Mouse (Mus musculus) ES-Bruce4 (cell line): Measurements from ENCODE around the gene Adora1. TPM values are rescaled to one million over a fixed set of nuclear protein-coding genes. Genes with fewer than 3 reads are reported as not detected.

ENCODE experiments used
- H3K27ac ChIP-seq: 2 replicates; pipeline ENCODE4 v1.5.1; 2012; ENCODE audit warnings: low read length, inconsistent platforms; ENCODE audit not compliant: insufficient read depth
- H3K27me3 ChIP-seq: 2 replicates; pipeline ENCODE4 v1.6.1; 2012; ENCODE audit warnings: mild to moderate bottlenecking, low read length, inconsistent platforms; ENCODE audit not compliant: control insufficient read depth, poor library complexity, insufficient read depth, severe bottlenecking
- H3K36me3 ChIP-seq: 2 replicates; pipeline ENCODE4 v1.6.1; 2012; ENCODE audit warnings: inconsistent platforms, mild to moderate bottlenecking, low read length, moderate library complexity; ENCODE audit not compliant: control insufficient read depth, poor library complexity, insufficient read depth, severe bottlenecking
- H3K4me1 ChIP-seq: one replicate; pipeline ENCODE4 v1.8.1; 2011; ENCODE audit warnings: low read length; ENCODE audit not compliant: control insufficient read depth, insufficient read depth
- H3K4me3 ChIP-seq: 2 replicates; pipeline ENCODE4 v1.5.1; 2011; ENCODE audit warnings: low read depth, mild to moderate bottlenecking, low read length
- H3K9ac ChIP-seq: 2 replicates; pipeline ENCODE4 v1.6.1; 2012; ENCODE audit warnings: low read depth, mild to moderate bottlenecking, inconsistent platforms; ENCODE audit not compliant: poor library complexity, severe bottlenecking
- H3K9me3 ChIP-seq: replicated peaks from 2 replicates; pipeline ENCODE4 v1.6.1; 2012; ENCODE audit warnings: mild to moderate bottlenecking, low read length, inconsistent platforms; ENCODE audit not compliant: control insufficient read depth, poor library complexity, insufficient read depth, severe bottlenecking
- CTCF ChIP-seq: IDR thresholded peaks from one replicate; pipeline ENCODE4 v1.8.1; 2011; ENCODE audit warnings: low read depth, low read length
- EP300 ChIP-seq: IDR thresholded peaks from 2 replicates; pipeline ENCODE4 v1.6.1; 2011; ENCODE audit warnings: low read depth, low read length; ENCODE audit not compliant: insufficient read depth
- POLR2A ChIP-seq: IDR thresholded peaks from one replicate; pipeline ENCODE4 v1.8.1; 2011; ENCODE audit warnings: low read length; ENCODE audit not compliant: insufficient read depth
- polyA plus RNA-seq: library from polyadenylated mRNA; stranded (reverse); fragments of >200 nt; gene quantifications from 2 replicates; pipeline ENCODE4 v1.2.4, GENCODE M21; 2011; ENCODE audit warnings: low read depth; ENCODE audit not compliant: missing spikeins, insufficient read depth, insufficient read length

The Adora1 gene
- polyA plus RNA-seq, 1 experiment, result 0.18 TPM

- no peak overlapping the region for H3K4me3 ChIP-seq
- H3K36me3 ChIP-seq, result no peaks in the 10 kb centered on the region
- TF ChIP-seq CTCF, result no peak
- no peak for TF ChIP-seq POLR2A
- TF ChIP-seq EP300, result no peak
- H3K9me3 ChIP-seq, result no peaks in the 10 kb centered on the region
- H3K27me3 ChIP-seq, result no peaks in the 10 kb centered on the region
- no peaks in the 10 kb centered on the region for H3K4me1 ChIP-seq
- no peak overlapping the region for H3K27ac ChIP-seq
- H3K9ac ChIP-seq, result no peak overlapping the region
Measured at GRCm38 (mm10) chr1:134222122-134223055, 12.8 kb downstream of the Adora1 start.

- no peak overlapping the region for H3K4me3 ChIP-seq
- H3K27me3 ChIP-seq, result no peaks in the 10 kb centered on the region
- H3K9me3 ChIP-seq, result no peaks in the 10 kb centered on the region
- no peak for TF ChIP-seq CTCF
- no peak for TF ChIP-seq POLR2A
- no peak for TF ChIP-seq EP300
- no peaks in the 10 kb centered on the region for H3K36me3 ChIP-seq
- H3K9ac ChIP-seq, result no peak overlapping the region
- H3K4me1 ChIP-seq, result peaks cover 5% of the 10 kb centered on the region
- no peak overlapping the region for H3K27ac ChIP-seq
Measured at GRCm38 (mm10) chr1:134221172-134221571, 14.1 kb downstream of the Adora1 start.

DNA sequence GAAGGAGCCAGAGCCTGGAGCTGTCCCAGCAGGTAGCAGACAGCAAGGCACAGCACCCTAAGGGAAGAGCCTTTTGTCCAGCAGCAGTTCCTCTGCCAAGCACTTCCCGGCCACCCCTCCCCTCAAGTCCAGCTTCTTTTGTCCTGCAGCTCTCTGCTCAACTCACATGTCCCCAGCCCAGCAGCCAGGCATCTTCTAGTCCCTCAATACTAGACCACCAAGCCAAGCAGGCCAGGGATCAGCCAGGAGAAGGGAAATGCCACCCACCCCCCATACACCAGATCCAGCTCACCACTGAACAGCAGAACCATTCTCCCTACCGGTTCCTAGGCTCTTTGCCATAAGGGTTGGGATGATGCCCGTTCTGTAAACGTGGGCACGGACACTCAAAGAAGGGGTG lies 15.6 kb downstream of the Adora1 start:
- TF ChIP-seq EP300 (no peak), POLR2A (no peak), CTCF (no peak)
- H3K36me3 ChIP-seq, result no peaks in the 10 kb centered on the region
- peaks cover 10% of the 10 kb centered on the region for H3K4me1 ChIP-seq
- no peak overlapping the region for H3K9ac ChIP-seq
- no peaks in the 10 kb centered on the region for H3K9me3 ChIP-seq
- H3K27me3 ChIP-seq, result no peaks in the 10 kb centered on the region
- H3K4me3 ChIP-seq, result no peak overlapping the region
- no peak overlapping the region for H3K27ac ChIP-seq

GRCm38 (mm10) chr1:134217942-134218341 lies 17.3 kb downstream of the Adora1 start:
- Histone ChIP-seq H3K27me3 (no peaks in the 10 kb centered on the region), H3K9ac (no peak overlapping the region), H3K36me3 (no peaks in the 10 kb centered on the region), H3K9me3 (no peaks in the 10 kb centered on the region), H3K27ac (no peak overlapping the region), H3K4me1 (peaks cover 10% of the 10 kb centered on the region), H3K4me3 (no peak overlapping the region)
- no peak for TF ChIP-seq EP300
- no peak for TF ChIP-seq CTCF
- TF ChIP-seq POLR2A, result no peak

- no peaks in the 10 kb centered on the region for H3K27me3 ChIP-seq
- H3K36me3 ChIP-seq, result no peaks in the 10 kb centered on the region
- peaks cover 13% of the 10 kb centered on the region for H3K4me1 ChIP-seq
- no peak overlapping the region for H3K9ac ChIP-seq
- no peak overlapping the region for H3K4me3 ChIP-seq
- no peaks in the 10 kb centered on the region for H3K9me3 ChIP-seq
- TF ChIP-seq EP300, result peak; percentile 68; the same call in 1 of the 2 replicates
- no peak for TF ChIP-seq CTCF
- TF ChIP-seq POLR2A, result no peak
- H3K27ac ChIP-seq, result no peak overlapping the region
Measured at GRCm38 (mm10) chr1:134217028-134217481, 18.2 kb downstream of the Adora1 start.

- Histone ChIP-seq H3K9me3 (no peaks in the 10 kb centered on the region), H3K27me3 (no peaks in the 10 kb centered on the region), H3K9ac (no peak overlapping the region), H3K4me3 (no peak overlapping the region), H3K27ac (no peak overlapping the region), H3K36me3 (no peaks in the 10 kb centered on the region), H3K4me1 (peaks cover 13% of the 10 kb centered on the region)
- TF ChIP-seq EP300 (no peak), CTCF (no peak), POLR2A (no peak)
Measured at GRCm38 (mm10) chr1:134216629-134216971, 18.6 kb downstream of the Adora1 start.
